Mouse (Mus musculus): ENCODE measurements around the gene Lmf2.

Lmf2 gene

GRCm38 (mm10) chr15:89372536-89372935 lies 17.1 kb upstream of the Lmf2 start:
- DNase-seq (ENCODE audit: low spot score): no peak

- DNase-seq (ENCODE audit: low spot score): no peak
Observed at GRCm38 (mm10) chr15:89372068-89372467, 16.6 kb upstream of the Lmf2 start.

GRCm38 (mm10) chr15:89365141-89365551 lies 9.7 kb upstream of the Lmf2 start:
- no peak for DNase-seq (ENCODE audit: low spot score)

GRCm38 (mm10) chr15:89363051-89363450 lies 7.6 kb upstream of the Lmf2 start:
- DNase-seq (ENCODE audit: low spot score): no peak

- no peak for DNase-seq (ENCODE audit: low spot score)
Observed at GRCm38 (mm10) chr15:89358784-89359183, 3.3 kb upstream of the Lmf2 start.

GRCm38 (mm10) chr15:89356372-89356771 lies 913 bp upstream of the Lmf2 start:
- DNase-seq (ENCODE audit: low spot score): peak; percentile 99

- DNase-seq (ENCODE audit: low spot score): no peak
Observed at GRCm38 (mm10) chr15:89354455-89354854, 1.0 kb downstream of the Lmf2 start.

- DNase-seq (ENCODE audit: low spot score): no peak
Observed at GRCm38 (mm10) chr15:89353837-89354236, 1.6 kb downstream of the Lmf2 start.

- DNase-seq (ENCODE audit: low spot score): no peak
Observed at GRCm38 (mm10) chr15:89352795-89353194, 2.7 kb downstream of the Lmf2 start.

- DNase-seq (ENCODE audit: low spot score): no peak
Observed at GRCm38 (mm10) chr15:89352054-89352453, 3.4 kb downstream of the Lmf2 start.

GRCm38 (mm10) chr15:89351302-89351701 lies 4.2 kb downstream of the Lmf2 start:
- no peak for DNase-seq (ENCODE audit: low spot score)

GRCm38 (mm10) chr15:89350447-89350846 lies 5.0 kb downstream of the Lmf2 start:
- DNase-seq (ENCODE audit: low spot score): no peak

GRCm38 (mm10) chr15:89343325-89343724 lies 12.1 kb downstream of the Lmf2 start:
- no peak for DNase-seq (ENCODE audit: low spot score)

- no peak for DNase-seq (ENCODE audit: low spot score)
Observed at GRCm38 (mm10) chr15:89341678-89342077, 13.8 kb downstream of the Lmf2 start.

- DNase-seq (ENCODE audit: low spot score): no peak
Observed at GRCm38 (mm10) chr15:89340136-89340535, 15.3 kb downstream of the Lmf2 start.

- no peak for DNase-seq (ENCODE audit: low spot score)
Observed at GRCm38 (mm10) chr15:89339696-89340095, 15.8 kb downstream of the Lmf2 start.

- no peak for DNase-seq (ENCODE audit: low spot score)
Observed at GRCm38 (mm10) chr15:89336422-89336821, 19.0 kb downstream of the Lmf2 start.

- DNase-seq (ENCODE audit: low spot score): no peak
Observed at GRCm38 (mm10) chr15:89334774-89335537, 20.5 kb downstream of the Lmf2 start.

- no peak for DNase-seq (ENCODE audit: low spot score)
Observed at GRCm38 (mm10) chr15:89334271-89334670, 21.2 kb downstream of the Lmf2 start, which contains the start of gene Miox. Miox (plus strand) TSS chr15:89334398.

- DNase-seq (ENCODE audit: low spot score): no peak
Observed at GRCm38 (mm10) chr15:89326441-89326840, 29.0 kb downstream of the Lmf2 start.

GRCm38 (mm10) chr15:89323656-89324055 lies 31.8 kb downstream of the Lmf2 start:
- no peak for DNase-seq (ENCODE audit: low spot score)

GRCm38 (mm10) chr15:89322670-89323522 lies 32.6 kb downstream of the Lmf2 start, which contains the start of gene Adm2:
Adm2 (plus strand) TSS chr15:89322720.
- DNase-seq (ENCODE audit: low spot score): peak; percentile 23

- DNase-seq (ENCODE audit: low spot score): no peak
Observed at GRCm38 (mm10) chr15:89321264-89321663, 34.2 kb downstream of the Lmf2 start.
